Mouse (Mus musculus): ENCODE data around the gene Pms2.

The Pms2 gene

DNA sequence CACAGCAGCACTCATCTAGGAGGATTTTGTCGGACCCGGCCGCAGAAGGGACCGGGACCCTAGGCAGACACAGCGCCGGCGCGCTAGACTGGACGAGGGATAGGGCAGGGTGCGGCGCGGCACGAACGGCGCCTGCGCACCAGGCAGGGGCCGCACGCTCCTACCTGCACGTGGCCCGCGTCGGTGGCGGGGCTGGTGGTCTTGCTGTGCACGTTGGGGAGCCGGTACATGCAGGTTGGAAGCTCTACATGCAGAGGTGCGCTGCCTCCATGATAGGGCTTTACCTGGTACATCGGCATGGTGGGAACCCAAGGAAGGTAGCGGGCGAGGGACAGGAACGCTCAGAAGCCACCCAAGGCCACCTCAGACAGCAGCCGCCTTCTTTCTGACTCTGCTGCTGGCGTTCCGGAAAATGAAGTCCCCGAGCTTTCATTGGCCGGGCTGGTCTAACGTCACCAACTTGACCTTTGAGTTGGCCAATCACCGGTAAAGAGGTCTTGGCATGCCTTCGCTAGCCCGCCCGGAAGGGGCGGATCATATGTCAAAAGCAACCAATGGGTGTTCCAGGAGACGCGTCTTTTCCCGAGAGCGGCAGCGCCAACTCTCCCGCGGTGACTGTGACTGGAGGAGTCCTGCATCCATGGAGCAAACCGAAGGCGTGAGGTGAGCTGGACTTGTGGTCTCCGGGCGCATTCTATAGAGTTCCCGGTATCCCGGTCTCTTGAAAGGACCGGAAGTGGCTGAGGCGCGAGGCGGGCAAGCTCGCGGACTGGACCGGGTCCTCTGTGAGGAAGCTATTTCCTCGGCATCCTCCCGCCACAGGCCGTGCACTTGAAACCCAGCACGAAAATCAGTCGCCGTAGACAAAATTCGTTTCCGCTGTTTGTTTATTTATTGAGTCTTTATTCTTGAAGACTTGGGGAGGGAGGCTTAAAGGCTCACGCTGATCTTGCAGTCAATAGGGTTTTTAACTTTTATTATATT, at the start of gene Pms2, which contains the start of gene Aimp2:
TSS of gene Pms2 (plus strand) at position 548 of the 984 bp plus-strand sequence.
TSS of gene Aimp2 (minus strand) at position 431 of the 984 bp plus-strand sequence.
- peak; percentile 91 to 94 for DNase-seq (ENCODE audit: low spot score in 2 of 2)

DNA sequence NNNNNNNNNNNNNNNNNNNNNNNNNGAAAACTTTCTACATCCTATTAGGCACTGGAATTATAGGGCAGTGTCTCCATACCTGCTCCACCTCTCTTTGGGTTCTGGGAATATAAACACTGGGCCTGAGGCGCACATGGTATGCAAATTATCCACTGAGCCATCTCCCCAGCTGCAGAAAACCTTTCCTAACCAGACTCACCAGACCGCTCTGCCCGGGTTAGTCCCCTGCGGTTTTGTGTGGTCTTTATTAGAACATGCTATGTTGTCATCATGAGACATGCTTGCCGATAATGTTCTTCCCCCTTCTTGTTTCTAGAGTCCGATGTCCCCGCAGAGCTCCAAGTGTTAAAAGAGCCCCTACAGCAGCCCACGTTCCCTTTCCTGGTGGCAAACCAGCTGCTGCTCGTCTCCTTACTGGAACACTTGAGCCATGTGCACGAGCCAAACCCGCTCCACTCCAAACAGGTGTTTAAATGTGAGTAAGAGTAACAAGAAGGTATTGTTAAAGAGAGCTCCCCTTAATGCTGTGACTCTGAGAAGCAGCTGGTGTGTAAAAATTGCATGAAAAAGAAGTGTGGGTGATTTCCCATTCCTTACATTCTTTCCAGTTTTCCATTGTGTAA, 38.1 kb upstream of the Pms2 start:
- no peak for DNase-seq (ENCODE audit: low spot score in 2 of 2)

DNA sequence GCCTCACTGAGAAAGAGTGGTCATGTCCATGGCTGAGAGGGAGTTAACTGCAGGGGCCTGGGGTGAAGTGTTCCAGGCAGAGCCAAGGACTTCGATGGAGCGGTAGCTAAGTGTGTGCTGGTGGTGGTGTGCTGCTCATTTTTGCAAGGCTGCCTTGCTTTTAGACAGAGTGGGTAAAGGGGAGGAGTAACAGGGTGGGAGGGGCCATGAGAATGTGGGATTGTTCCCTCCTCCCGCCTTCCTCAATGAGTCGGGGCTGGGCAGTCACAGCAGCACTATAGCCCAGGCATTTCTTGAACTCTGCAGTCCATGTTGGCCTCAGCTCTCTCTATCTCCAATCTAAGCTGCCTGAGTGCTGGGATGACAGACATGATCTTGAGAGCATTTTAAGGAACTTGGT, 35.2 kb upstream of the Pms2 start:
- no peak for DNase-seq (ENCODE audit: low spot score in 2 of 2)

DNA sequence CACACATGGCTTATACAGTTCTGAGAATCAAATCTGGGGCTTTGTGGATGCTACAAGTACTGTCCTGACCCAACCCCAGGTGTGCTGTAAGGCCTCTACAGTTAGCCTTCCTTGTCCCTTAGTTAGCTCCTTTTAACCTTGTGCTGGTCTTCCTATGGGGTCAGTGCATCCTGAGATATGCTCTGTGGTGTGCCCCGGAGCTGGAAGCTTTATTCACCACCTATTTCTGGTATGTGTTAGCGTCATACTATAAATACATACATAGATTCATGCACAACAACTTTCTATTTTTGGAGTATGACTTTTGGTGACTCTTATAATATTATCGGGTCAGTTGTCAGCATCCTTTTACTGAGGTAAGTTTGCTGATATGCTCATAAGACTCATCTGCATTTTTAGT, 24.5 kb upstream of the Pms2 start:
- DNase-seq (ENCODE audit: low spot score in 2 of 2): no peak

DNA sequence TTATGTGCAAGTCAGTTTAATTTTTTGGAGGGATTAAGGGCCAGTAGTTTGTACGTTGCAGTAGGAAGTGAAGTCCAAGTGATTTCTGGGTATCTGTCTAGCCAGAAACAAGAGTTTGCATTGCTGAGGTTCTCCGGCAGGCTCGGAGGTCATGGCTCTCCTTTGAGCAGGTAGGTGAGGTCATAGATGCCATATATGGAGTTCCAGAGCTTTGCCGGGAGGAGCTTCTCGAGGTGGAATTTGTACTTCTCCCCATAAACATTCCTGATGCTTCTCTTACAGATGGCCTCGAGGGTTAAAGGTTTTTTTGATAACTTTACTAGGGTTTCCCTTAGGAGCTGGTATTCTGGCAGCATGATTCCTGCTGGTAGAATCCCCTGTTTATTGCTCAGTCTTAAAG, 19.0 kb upstream of the Pms2 start:
- DNase-seq (ENCODE audit: low spot score in 2 of 2): no peak

DNA sequence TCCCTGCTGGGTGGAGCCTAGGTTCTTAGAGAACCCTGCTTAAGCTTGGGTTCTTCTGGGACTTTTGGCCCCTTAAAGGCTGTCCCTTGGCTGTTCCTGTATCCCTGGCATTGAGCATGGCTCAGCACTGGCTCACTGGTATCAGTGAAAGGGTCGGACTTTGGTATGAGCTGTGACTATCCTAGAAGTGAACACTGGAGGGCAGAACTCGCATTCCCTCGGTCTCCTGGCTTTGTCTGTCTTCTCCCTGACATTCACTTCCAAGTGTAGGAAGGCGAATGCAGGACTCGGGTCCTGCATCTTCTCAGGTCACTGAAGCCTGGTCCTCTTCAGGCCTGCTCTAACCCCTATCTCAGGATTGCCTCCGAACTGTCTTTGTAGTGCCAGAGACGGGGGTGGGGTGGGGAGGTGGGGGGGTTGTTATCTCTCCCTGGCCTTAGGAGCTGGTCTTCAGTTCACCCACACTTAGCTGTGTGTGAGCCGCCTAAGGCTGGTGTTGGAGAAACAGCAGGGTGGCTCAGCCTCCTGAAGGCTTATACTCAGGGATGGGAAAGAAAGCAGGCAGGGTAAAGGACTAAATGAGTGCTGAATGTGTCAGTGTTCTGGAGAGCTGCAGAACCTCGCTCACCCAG, 17.4 kb upstream of the Pms2 start:
- no peak for DNase-seq (ENCODE audit: low spot score in 2 of 2)

DNA sequence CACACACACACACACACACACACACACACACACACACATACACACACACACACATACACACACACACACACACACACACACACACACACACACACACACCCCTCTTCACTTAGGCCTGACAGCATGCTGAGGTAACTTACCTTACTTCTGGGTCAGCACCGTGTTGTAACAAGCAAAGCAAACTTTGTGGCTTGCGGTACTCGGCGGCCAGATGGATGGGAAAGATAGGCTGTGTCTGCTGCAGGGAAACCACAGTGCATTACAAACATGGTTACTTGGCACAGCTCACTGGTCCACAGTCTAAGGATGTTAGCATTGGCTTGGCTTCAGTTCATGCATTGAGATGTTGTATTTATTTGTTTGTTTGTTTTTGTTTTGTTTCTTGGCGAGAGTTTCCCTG, 16.4 kb upstream of the Pms2 start:
- no peak for DNase-seq (ENCODE audit: low spot score in 2 of 2)

DNA sequence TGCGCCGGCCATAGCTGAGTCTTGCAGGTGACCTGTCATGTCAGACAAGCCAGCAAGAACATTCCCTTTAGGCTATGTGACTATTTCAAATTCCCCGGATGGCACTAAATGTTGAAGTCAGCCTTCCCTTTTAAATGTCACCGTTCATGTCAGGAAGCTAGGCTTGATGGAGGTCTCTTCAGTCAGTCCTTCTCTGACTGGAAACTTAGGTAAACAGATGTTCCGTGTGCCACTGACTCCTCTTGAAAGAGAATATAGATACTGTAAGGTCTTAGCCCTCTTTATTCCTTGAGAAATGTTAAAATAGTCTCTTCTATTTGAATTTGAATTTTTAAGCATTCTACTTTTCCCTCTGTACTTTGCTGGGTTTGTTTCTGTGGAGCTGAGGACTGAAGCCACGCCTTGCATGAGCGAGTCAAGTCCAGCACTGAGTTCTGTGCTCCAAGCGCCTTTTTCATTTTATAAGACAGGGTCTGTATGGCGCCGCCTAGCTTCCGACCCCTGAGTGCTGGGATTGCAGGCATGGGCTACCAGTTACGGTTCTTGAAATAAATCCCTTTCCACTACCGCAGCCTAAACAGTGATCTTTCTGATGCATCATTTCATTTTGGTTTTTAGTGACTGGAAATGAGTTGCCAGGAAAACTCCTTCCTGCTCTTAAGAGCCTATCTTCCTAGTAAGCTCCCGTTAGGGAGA, 12.0 kb upstream of the Pms2 start, which contains the start of gene Ankrd61:
TSS of gene Ankrd61 (minus strand) at position 51 of the 696 bp plus-strand sequence.
- no peak for DNase-seq (ENCODE audit: low spot score in 2 of 2)

DNA sequence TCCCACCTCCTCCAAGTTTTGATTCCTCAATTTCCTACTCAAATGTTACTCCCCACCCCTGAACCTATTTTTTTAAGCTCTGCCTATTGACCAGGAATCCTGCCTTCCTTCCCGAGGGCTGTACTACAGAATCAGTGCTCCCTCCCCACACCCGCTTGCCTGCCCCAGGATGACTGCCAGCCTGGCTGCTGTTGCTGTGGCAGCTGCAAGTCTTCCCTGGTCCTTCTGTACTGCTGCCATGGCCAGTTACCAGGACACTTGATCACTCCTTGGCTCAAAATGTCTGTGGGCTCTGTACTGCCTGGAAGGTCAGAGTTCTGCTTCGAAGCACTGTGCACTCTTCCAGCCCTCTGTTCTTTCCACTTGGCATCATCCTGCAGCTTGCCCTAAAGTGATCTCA, 7.7 kb upstream of the Pms2 start:
- DNase-seq (ENCODE audit: low spot score in 2 of 2): no peak

DNA sequence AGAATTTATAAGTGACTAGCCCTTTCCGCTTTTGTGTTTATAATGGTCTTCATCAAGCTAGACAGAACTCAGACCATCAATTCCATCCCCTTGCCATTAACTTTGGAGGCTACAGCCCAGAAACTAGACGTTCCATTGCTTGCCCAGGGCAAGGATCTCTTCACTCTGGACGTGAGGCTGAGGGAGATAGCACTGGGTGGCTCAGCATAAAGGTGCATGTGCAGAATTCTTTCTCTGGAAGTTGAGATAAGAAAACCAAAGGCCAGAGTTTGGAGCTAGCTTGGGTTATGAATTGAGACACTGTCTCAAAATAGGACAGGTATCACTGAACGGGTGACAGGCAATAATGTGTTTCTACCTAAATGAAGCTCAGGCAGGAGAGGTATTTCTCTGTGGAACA, 6.0 kb upstream of the Pms2 start:
- DNase-seq (ENCODE audit: low spot score in 2 of 2): no peak

DNA sequence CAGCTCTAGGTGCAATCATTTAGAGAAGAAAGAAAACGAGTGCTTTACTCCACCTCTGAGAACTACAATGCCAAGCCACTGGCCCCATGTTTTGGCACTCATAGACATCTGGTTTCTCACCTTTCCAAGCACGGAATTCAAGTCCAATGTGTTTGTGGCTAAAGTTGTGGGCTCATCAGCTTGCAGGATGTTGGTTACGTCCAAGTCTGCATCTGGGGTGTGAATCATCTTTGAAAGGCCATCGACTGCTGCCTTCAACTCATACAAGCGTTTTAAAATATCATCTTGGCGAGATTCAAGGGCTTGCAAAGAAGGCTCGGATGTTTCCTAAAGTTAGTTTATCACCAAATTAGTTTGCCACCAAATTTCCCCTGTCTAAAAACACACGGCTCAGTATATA, 3.3 kb upstream of the Pms2 start:
- no peak for DNase-seq (ENCODE audit: low spot score in 2 of 2)

DNA sequence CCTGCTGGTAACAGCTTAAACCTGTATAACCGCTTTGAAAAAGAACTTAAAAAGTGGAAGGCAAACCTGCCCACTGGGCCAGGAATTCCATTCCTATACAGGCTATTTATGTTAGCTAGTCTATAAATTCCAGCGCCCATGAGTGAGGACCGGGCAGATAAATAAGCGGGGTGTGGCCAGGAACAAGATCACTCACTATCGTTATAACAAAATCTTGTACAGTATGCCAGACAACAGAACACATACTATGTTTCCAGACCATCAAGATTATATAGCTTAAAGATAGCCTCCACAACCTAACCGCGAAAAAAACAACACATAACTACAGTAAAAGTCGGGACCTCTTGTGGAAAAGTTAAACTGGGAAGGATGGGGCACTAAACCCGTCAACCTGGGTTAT, 838 bp upstream of the Pms2 start:
- DNase-seq (ENCODE audit: low spot score in 2 of 2): no peak

DNA sequence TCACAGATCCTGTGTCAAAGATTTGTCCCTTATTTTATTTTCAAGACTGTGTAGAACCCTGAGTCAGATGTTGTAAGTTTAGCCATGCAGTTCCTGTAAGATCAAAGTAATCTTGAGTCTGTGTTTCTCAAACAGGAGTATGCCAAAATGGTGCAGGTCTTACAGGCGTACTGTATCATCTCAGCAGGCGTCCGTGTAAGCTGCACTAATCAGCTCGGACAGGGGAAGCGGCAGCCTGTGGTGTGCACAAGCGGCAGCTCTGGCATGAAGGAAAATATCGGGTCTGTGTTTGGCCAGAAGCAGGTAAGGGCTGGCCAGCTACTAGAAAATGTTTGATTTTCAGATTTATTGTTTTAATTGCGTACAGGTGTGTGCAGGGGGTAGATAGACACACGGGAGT, 6.5 kb downstream of the Pms2 start:
- no peak for DNase-seq (ENCODE audit: low spot score in 2 of 2)

DNA sequence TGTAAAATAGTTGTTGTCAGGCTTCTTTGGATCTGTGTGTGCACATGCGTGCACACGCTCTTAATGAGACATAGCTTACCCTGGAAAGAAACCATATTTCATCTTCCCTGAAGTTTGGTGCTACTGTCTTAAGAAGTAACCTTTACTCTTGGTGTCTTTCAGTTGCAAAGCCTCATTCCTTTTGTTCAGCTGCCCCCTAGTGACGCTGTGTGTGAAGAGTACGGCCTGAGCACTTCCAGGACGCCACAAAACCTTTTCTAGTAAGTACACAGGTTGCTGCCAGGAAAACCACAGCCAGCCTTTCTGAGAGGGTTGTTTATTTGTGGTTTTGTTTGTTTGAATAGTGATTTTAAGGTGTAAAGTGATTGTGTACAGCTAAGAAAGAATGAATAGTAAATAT, 7.7 kb downstream of the Pms2 start:
- no peak for DNase-seq (ENCODE audit: low spot score in 2 of 2)

DNA sequence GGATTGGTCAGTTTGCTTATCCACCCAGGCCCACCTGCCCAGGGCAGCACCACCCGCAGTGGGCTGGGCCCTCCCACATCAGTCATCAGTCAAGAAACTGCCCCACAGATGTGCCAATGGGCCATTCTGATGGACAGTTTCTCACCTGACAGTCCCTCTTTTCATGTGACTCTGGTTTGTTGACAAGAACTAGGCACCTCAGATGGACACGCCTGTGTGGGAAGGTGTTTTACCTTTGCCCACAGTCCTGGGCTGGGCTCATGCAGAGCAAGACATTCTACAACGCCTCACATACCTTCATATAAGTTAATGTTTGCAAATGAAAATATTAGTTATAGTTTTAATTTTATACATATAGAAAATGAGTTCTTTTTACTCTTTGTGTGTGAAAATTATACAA, 8.4 kb downstream of the Pms2 start:
- no peak for DNase-seq (ENCODE audit: low spot score in 2 of 2)

DNA sequence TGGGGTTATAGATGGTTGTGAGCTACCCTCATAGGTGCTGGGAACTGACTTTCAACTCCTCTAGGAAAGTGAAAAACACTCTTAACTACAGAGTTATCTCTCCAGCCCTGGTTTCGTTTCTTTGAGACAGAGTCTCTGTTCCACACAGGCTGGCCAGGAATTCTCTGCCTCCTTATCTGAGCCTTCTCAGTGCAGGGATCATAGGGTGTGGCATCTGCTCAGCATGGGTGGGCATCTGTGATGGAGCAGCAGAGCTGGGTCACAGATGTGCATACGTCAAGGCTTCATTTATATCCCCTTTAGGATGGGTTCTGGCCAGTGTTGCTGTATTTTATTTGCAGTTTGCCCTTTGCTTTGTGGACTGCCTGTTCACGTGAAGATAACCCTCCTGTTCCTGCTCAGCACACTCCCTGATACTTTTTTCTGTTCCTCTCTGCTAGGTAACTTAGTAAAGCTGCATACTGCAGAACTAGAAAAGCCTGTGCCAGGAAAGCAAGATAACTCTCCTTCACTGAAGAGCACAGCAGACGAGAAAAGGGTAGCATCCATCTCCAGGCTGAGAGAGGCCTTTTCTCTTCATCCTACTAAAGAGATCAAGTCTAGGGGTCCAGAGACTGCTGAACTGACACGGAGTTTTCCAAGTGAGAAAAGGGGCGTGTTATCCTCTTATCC, 15.2 kb downstream of the Pms2 start:
- DNase-seq (ENCODE audit: low spot score in 2 of 2): no peak

DNA sequence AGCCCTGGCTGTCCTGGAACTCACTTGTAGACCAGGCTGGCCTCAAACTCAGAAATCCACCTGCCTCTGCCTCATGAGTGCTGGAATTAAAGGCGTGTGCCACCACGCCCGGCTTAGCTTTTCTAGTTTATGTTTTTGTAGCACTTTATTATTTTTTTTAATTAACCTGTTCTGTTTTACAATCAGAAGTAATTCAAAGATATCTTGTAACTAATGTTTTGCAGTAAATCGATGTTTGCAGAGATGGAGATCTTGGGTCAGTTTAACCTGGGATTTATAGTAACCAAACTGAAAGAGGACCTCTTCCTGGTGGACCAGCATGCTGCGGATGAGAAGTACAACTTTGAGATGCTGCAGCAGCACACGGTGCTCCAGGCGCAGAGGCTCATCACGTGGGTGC, 18.1 kb downstream of the Pms2 start, which contains the start of gene Gm42421:
TSS of gene Gm42421 (plus strand) at position 301 of the 400 bp plus-strand sequence.
- no peak for DNase-seq (ENCODE audit: low spot score in 2 of 2)

DNA sequence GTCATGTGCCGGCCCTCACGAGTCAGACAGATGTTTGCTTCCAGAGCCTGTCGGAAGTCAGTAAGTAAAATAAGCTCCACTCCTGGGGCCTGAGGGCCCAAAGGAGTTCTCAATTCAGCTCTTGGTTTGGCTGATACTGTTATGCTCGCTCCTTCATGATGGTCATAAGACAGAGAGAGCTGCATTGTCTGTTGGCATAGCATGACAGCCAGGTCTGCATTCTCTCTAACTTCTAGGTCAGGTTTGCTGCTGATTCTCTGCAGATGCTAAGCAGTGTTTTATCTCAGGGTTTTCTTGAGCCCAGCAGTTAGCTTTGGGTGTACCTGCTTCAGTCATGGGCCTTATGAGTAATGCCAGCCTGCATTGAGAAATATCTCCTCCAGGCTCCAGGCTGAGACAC, 19.5 kb downstream of the Pms2 start:
- DNase-seq (ENCODE audit: low spot score in 2 of 2): no peak

DNA sequence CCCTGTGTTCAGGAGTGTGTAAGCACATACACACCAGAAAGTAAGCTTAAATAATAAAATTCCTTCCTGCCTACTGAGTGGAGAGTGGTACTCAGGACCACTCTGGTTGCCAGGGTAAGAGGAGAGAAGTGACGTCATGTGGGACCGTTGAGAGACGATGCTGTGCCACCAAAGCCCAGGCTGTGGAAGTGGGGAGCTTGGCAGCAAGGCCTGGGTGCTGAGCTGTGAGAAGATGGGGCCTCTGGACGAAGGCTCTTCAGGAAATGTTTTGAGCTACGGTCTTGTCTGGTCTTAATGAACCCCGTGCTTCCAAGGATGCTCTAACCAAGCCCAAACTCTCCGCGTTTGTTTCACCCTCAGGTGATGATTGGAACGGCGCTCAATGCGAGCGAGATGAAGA, 20.9 kb downstream of the Pms2 start:
- no peak for DNase-seq (ENCODE audit: low spot score in 2 of 2)

DNA sequence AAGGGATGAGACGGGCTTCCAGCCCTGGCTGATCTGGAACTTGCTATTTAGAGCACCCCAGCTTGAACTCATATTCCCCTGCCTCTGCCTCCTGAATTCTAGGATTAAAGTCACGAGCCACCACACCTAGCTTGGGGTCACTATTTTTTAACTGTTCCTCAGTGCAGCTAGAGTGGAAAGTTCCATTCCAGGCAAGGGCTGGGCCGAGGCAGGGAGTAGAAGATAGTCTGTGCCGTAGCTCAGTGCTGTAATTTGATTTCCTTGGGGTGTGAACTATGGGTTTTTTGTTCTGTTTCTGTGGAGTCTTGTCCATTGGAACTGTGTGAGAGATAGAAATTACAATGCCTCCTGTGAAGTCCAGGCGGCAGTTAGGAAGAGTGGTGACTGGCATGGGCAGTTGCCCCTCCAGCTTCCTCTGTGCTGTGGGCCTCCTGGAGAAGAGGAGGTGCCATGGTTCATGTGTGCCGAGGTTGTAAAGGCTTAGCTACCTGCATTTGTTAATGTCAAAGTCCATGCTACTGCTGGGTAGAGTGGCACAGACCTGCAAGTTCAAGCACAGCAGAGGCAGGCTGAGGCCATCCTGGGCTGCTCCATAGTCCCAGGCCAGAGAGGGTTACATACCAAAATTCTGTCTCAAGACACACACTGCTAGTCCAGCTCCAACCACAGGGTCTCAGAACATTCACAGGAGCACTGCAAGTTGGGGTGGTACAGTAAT, 22.3 kb downstream of the Pms2 start:
- DNase-seq (ENCODE audit: low spot score in 2 of 2): no peak

DNA sequence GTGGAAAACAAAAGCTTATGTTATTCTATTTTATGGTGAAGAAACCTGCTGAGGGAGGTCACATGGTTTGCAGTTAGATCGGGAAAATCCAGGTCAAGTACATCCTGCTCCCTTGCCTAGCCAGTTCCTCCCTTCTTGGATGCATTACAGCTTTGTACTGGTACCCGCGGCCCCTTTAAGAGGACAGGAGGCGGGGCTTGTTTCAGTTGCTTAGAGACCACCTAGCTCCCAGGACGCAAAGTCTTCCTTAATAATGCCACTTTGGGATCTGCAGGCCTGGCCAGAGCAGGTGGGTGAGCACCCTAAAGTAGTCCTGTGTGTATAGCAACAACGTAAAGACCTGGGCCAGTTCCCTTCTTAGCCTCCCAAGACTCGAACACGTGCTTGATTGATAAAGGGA, 23.1 kb downstream of the Pms2 start, which contains the start of gene Rsph10b:
TSS of gene Rsph10b (plus strand) at position 205 of the 400 bp plus-strand sequence.
- no peak for DNase-seq (ENCODE audit: low spot score in 2 of 2)

Data from frontal cortex, postnatal 25 days (tissue).